Mouse (Mus musculus) embryonic facial prominence, embryonic 12.5 days (tissue): Measurements from ENCODE around the gene Rap2b. TPM values are rescaled to one million over a fixed set of nuclear protein-coding genes. Genes with fewer than 3 reads are reported as not detected.

Experiments
- ATAC-seq: fragments of 200-750 bp; cut with Nextera tagmentation; 2 replicates; pipeline ENCODE4 v1.8.0; 2017; ENCODE audit not compliant: insufficient number of reproducible peaks, insufficient read depth, low FRiP score, low TSS enrichment
- H3K27ac ChIP-seq: fragments of 300-500 bp; sonication (generic); 2 replicates; pipeline ENCODE4 v1.5.1; 2016; ENCODE audit warnings: mild to moderate bottlenecking
- H3K27me3 ChIP-seq: fragments of 300-500 bp; sonication (generic); 2 replicates; pipeline ENCODE4 v1.6.1; 2016; ENCODE audit warnings: mild to moderate bottlenecking, moderate library complexity
- H3K36me3 ChIP-seq: fragments of 300-500 bp; sonication (generic); 2 replicates; pipeline ENCODE4 v1.6.1; 2016; ENCODE audit warnings: mild to moderate bottlenecking
- H3K4me1 ChIP-seq: fragments of 300-500 bp; sonication (generic); 2 replicates; pipeline ENCODE4 v1.6.1; 2016
- H3K4me2 ChIP-seq: fragments of 300-500 bp; sonication (generic); replicated peaks from 2 replicates; pipeline ENCODE4 v1.6.1; 2016; ENCODE audit warnings: mild to moderate bottlenecking, moderate library complexity
- H3K4me3 ChIP-seq: fragments of 300-500 bp; sonication (generic); 2 replicates; pipeline ENCODE4 v1.5.1; 2016; ENCODE audit warnings: mild to moderate bottlenecking
- H3K9ac ChIP-seq: fragments of 300-500 bp; sonication (generic); 2 replicates; pipeline ENCODE4 v1.6.1; 2016; ENCODE audit warnings: mild to moderate bottlenecking, moderate library complexity
- H3K9me3 ChIP-seq: fragments of 300-500 bp; sonication (generic); 2 replicates; pipeline ENCODE4 v1.6.1; 2016; ENCODE audit warnings: mild to moderate bottlenecking, moderate library complexity
- WGBS: fragments of 180-500 bp; shearing (Covaris S2); methylation state at CpG from one replicate; pipeline ENCODE4 v1.1.7; 2016; 5-methylcytosine and 5-hydroxymethylcytosine counted together
- polyA plus RNA-seq: library from polyadenylated mRNA; unstranded; fragments of >200 nt; fragmentation: Nextera tagmentation; extraction: Ambion mirVana; gene quantifications from 2 replicates; pipeline ENCODE4 v1.2.1, GENCODE M21; 2016

Rap2b gene
- polyA plus RNA-seq, 1 experiment from 2014 or later = 19.4 TPM

DNA sequence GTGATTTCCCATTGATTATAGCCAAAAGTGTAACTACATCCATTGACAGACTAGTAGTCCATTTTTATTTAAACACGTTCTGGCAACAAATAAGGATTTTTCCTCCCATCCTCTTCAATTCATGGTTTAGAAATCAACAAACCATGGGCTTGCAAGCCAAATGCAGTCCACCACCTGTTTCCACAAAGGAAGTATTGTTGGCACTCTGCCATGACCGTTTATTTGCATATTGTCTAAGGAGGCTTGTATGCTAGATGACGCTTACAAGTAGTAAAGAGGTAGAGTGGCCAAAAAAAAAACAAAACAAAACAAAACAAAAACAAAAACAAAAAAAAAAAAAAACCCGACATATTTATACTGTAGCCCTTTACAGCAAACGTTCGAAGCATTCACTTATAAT lies 3.3 kb upstream of the Rap2b start:
- no peak overlapping the region for H3K4me3 ChIP-seq
- no peak for ATAC-seq
- H3K27me3 ChIP-seq = no peaks in the 10 kb centered on the region
- no peak overlapping the region for H3K27ac ChIP-seq
- 0 out of 2 replicates have a peak, but pooled peaks cover 2% of the 10 kb centered on the region for H3K4me1 ChIP-seq
- no peak overlapping the region for H3K9ac ChIP-seq
- WGBS = 64% methylated on average over 6 of the region's 6 CpGs
- no peaks in the 10 kb centered on the region for H3K36me3 ChIP-seq
- H3K9me3 ChIP-seq = no peaks in the 10 kb centered on the region
- no peak overlapping the region for H3K4me2 ChIP-seq

DNA sequence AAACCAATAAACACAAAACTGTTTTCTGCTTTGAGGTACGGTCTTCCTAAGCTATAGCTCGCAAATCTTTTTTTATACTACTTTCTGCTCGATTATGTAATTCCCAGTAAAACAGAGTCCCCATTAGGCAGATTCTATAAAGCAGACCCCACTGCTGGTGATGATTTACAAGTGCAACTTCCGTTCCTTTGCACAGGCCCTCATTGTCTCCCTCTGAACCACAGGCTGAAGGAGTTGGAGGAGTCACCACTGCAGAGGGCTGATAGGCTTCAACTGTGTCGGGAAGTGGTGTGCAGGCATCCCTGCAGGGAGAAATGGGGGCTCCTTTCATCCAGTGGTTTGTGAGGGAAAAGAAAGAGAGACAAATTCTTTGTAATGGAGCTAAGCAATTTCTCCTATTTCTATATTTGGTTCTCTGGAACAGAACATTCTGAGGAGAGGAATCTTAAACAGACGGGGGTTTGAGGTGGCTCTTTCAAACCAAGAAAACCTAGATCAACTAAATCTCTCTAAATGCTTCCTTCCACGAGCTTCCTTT lies 2.6 kb upstream of the Rap2b start:
- no peak for ATAC-seq
- Histone ChIP-seq H3K4me3 (no peak overlapping the region), H3K4me1 (0 out of 2 replicates have a peak, but pooled peaks cover 2% of the 10 kb centered on the region), H3K27me3 (no peaks in the 10 kb centered on the region), H3K9ac (no peak overlapping the region), H3K4me2 (no peak overlapping the region), H3K36me3 (no peaks in the 10 kb centered on the region), H3K9me3 (no peaks in the 10 kb centered on the region), H3K27ac (no peak overlapping the region)
- WGBS = 40% methylated on average over 7 of the region's 7 CpGs

DNA sequence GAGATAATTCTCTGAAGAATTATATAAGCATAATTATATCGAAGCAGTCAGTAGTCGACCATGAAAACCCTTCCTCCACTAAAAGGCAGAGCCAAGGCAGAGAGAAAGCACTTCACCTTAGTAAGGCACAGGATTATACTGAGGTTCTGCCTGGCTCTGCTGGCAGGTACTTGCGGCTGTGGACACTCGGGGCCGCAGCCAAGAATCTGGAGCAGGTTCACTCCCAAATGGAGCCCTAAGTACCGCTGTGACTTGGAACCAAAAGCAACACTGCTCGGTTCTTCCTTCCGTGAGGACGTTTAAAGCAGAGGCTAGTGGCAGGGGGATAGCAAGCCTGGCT lies 1.4 kb downstream of the Rap2b start:
- H3K9ac ChIP-seq = peak overlapping the region; percentile 65
- H3K4me2 ChIP-seq = peak overlapping the region; percentile 86
- H3K4me1 ChIP-seq = 0 out of 2 replicates have a peak, but pooled peaks cover 6% of the 10 kb centered on the region
- H3K36me3 ChIP-seq = no peaks in the 10 kb centered on the region
- H3K9me3 ChIP-seq = no peaks in the 10 kb centered on the region
- H3K4me3 ChIP-seq = peak overlapping the region; percentile 82
- H3K27ac ChIP-seq = peak overlapping the region; percentile 92
- ATAC-seq = no peak
- WGBS = 8% methylated on average over 9 of the region's 9 CpGs
- H3K27me3 ChIP-seq = no peaks in the 10 kb centered on the region

DNA sequence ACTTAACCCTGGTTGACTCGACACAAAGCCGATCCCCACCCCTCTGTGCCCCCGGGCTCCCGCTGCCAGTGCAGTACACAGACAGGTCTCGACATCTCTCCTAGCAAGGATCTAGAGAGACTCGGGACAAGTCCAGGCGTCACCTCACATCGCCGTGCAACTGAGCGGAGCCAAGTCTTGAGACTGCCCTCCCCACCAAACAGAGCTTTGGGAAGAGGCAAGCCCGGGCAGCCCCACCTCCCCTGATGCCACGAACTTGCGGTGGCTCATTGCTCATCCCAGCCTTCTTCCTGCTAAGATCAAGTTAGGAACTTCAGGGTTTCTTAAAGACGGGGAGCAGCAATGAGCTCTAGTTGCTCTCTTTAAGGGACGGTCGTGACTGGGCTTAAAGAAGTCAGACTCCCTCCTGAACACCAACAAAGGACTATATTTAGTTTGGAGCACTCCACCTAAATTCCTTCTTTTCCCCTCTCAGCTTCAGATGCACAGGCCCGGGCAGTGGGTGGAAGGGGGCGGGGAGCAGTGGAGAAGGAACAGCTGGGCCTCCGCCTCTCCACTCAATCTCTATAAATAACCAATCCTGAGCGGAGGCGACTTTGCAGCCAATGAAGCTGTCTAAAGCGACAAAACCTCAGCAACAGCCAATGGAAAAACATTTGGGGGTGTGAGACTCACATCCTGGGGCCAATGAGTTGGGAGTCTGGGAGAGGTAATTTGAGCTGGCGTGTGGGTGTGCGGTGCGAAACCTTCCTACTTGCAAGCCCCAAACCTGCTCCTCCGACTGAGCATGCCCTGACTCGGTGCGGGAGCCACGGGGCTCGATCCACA lies 1.9 kb downstream of the Rap2b start:
- H3K4me3 ChIP-seq = peak overlapping the region; percentile 82
- peak overlapping the region; percentile 65 for H3K9ac ChIP-seq
- peak overlapping the region; percentile 92 for H3K27ac ChIP-seq
- peak overlapping the region; percentile 86 for H3K4me2 ChIP-seq
- no peaks in the 10 kb centered on the region for H3K9me3 ChIP-seq
- no peaks in the 10 kb centered on the region for H3K36me3 ChIP-seq
- H3K27me3 ChIP-seq = no peaks in the 10 kb centered on the region
- ATAC-seq = peak; percentile 97
- WGBS = under 1% methylated on average over 30 of the region's 30 CpGs
- 0 out of 2 replicates have a peak, but pooled peaks cover 6% of the 10 kb centered on the region for H3K4me1 ChIP-seq

DNA sequence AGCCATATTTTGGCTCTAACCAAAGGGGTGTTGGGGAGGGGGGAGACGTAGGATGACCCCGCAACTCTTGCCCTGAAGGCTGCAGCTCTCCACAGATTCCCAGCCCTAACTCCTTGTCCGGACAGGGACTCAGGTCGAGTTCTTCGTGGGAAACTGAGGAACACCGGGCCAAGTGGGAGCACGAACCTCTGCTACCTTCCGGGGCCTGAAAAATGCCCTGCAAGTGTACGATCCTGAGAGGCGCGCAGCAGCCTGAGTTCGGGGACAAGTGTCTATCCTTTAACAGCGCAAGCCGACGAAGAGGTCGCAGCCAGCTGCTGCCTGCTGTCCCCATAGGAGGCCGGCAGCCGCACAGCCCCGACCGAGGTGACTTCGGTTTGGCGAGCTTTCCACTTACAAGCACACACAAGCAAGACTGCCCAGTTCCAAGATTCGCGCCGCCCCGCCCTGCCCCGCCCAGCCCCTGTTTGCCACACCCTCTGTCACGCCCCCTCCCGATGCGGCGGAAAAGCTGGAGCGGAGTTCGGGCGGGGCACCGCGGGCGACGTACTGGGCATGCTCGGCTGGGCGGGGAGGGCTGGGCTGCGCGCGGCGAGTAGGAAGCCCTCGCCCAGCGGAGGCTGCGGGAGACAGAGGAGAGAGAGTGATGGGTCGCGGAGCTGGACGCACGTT lies 2.7 kb downstream of the Rap2b start:
- Histone ChIP-seq H3K4me1 (0 out of 2 replicates have a peak, but pooled peaks cover 3% of the 10 kb centered on the region), H3K9ac (peak overlapping the region; percentile 82), H3K4me3 (peak overlapping the region; percentile 82), H3K27me3 (no peaks in the 10 kb centered on the region), H3K9me3 (no peaks in the 10 kb centered on the region), H3K4me2 (peak overlapping the region; percentile 86), H3K36me3 (no peaks in the 10 kb centered on the region), H3K27ac (peak overlapping the region; percentile 89)
- WGBS = under 1% methylated on average over 38 of the region's 51 CpGs
- ATAC-seq = peak; percentile 88

- peak overlapping the region; percentile 82 for H3K4me3 ChIP-seq
- H3K9ac ChIP-seq = peak overlapping the region; percentile 82
- under 1% methylated on average over 33 of the region's 33 CpGs for WGBS
- H3K27ac ChIP-seq = peak overlapping the region; percentile 89
- H3K9me3 ChIP-seq = no peaks in the 10 kb centered on the region
- ATAC-seq = peak; percentile 37
- H3K27me3 ChIP-seq = no peaks in the 10 kb centered on the region
- H3K4me2 ChIP-seq = peak overlapping the region; percentile 86
- H3K36me3 ChIP-seq = no peaks in the 10 kb centered on the region
- H3K4me1 ChIP-seq = 0 out of 2 replicates have a peak, but pooled peaks cover 3% of the 10 kb centered on the region
These were observed 3.2 kb downstream of the Rap2b start for GRCm38 (mm10) chr3:61364661-61364977.

DNA sequence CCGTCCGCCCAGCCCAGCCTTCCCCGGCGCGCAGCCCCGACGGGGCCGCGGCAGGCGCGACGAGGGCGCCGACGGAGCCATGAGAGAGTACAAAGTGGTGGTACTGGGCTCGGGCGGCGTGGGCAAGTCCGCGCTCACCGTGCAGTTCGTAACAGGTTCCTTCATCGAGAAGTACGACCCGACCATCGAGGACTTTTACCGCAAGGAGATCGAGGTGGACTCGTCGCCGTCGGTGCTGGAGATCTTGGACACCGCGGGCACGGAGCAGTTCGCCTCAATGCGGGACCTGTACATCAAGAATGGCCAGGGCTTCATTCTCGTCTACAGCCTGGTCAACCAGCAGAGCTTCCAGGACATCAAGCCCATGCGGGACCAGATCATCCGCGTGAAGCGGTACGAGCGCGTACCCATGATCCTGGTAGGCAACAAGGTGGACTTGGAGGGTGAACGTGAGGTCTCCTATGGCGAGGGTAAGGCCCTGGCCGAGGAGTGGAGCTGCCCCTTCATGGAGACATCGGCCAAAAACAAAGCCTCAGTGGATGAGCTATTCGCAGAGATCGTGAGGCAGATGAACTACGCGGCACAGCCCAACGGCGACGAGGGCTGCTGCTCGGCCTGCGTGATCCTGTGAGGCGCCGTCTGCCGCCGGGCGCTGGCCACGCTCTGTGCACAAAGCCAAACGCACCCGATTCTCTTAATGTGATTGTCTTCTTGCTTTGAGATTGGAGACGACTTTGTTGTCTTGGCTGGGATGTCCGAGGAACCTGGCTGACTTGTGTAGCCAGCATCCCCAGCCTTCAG lies 3.7 kb downstream of the Rap2b start:
- Histone ChIP-seq H3K9ac (peak overlapping the region; percentile 82), H3K9me3 (no peaks in the 10 kb centered on the region), H3K36me3 (no peaks in the 10 kb centered on the region), H3K27me3 (no peaks in the 10 kb centered on the region), H3K4me3 (peak overlapping the region; percentile 82), H3K4me2 (peak overlapping the region; percentile 86), H3K27ac (peak overlapping the region; percentile 89), H3K4me1 (0 out of 2 replicates have a peak, but pooled peaks cover 3% of the 10 kb centered on the region)
- under 1% methylated on average over 68 of the region's 68 CpGs for WGBS
- no peak; the same call in 1 of the 2 replicates for ATAC-seq

DNA sequence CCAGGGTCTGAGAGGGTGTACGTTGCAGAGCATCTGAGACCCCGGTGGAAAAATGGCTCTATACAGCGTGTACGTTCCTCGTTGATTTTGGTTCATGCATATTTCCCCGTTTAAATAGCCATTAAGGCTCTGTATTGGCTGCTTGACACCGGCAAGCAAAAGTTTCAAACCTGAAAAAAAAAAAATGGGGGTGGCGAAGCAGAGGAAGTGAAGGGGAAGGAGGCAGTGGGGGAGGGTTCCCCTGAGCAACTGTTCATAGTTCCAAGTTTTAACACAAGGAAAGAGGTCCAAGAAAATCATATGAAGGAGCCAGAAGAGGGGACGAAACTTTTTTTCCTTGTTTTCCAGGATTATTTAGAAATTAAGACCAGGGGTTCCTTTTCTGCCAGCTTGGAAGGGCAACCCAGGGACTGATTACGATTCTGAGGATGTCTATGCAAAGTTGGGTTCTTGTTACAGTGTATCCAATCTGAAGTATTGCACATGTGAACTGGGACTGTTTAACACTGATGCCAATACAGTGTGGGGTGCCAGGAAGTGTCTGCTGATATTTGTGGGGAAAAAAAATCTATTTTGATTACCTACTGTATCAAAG lies 4.4 kb downstream of the Rap2b start, which contains the start of gene B430305J03Rik:
Gene B430305J03Rik, minus strand, starts transcription at position 173 of the 595 bp plus-strand sequence.
- 2% methylated on average over 10 of the region's 10 CpGs for WGBS
- peak within 1 kb of the TSS; percentile 86 for H3K4me2 ChIP-seq
- H3K36me3 ChIP-seq = no peaks in the 10 kb centered on the region
- H3K4me3 ChIP-seq = peak within 1 kb of the TSS; percentile 82
- H3K4me1 ChIP-seq = 0 out of 2 replicates have a peak, but pooled peaks cover 3% of the 10 kb centered on the region
- H3K27ac ChIP-seq = peak within 1 kb of the TSS; percentile 89
- peak within 1 kb of the TSS; percentile 82 for H3K9ac ChIP-seq
- H3K9me3 ChIP-seq = no peaks in the 10 kb centered on the region
- H3K27me3 ChIP-seq = no peaks in the 10 kb centered on the region
- ATAC-seq = no peak

- H3K9me3 ChIP-seq = no peaks in the 10 kb centered on the region
- 85% methylated on average over 1 of the region's 1 CpGs for WGBS
These were observed 7.0 kb downstream of the Rap2b start for GRCm38 (mm10) chr3:61368446-61368845.

DNA sequence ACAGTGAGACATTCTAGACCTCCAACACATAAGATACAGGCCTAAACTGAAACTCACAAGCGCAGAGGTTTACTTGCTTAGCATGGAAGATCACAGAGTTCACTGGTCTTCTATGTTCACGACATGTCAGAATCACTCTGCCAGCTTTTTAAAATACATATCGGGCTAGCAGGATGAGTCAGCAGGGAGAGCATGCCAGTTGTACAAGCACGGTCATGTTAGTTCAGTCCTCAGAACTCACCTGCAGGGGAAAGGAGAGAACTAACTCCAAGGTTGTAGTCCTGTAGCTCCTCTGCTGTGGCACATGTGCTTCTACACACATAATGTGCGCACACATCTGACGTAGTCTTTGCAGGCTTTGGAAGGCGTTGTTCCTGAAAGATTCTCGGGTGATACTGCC lies 14.6 kb downstream of the Rap2b start:
- Histone ChIP-seq H3K27ac (no peak overlapping the region), H3K4me2 (no peak overlapping the region), H3K9ac (no peak overlapping the region), H3K9me3 (no peaks in the 10 kb centered on the region), H3K4me1 (no peaks in the 10 kb centered on the region), H3K27me3 (no peaks in the 10 kb centered on the region), H3K36me3 (no peaks in the 10 kb centered on the region), H3K4me3 (no peak overlapping the region)
- no peak for ATAC-seq
- 89% methylated on average over 8 of the region's 8 CpGs for WGBS

More at GRCm38 (mm10) chr3:61368446-61368845, 7.0 kb downstream of the Rap2b start:
- no peak overlapping the region for H3K27ac ChIP-seq
- H3K4me2 ChIP-seq = no peak overlapping the region
- ATAC-seq = no peak
- H3K27me3 ChIP-seq = no peaks in the 10 kb centered on the region
- H3K36me3 ChIP-seq = no peaks in the 10 kb centered on the region
- no peak overlapping the region for H3K9ac ChIP-seq
- 0 out of 2 replicates have a peak, but pooled peaks cover 3% of the 10 kb centered on the region for H3K4me1 ChIP-seq
- no peak overlapping the region for H3K4me3 ChIP-seq

DNA sequence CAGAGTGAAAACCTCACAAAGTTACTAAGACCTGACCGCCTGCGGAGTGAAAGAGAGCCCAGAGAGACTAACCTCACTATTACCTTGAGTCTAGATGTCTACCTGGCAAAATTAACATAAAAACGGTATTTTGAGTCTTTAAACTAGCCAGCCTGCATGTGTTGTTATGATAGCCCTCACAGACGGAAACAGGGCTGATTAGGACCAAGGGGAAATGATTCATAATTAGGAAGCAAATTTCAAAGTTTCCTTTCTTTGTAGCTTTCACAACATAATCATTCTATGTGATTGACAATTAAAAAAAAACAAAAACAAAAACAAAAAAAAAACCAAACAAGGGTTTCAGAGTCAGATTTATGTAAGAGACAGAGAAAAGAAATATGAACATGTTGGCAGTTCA lies 24.9 kb downstream of the Rap2b start:
- H3K27ac ChIP-seq = no peak overlapping the region
- WGBS = 77% methylated on average over 4 of the region's 4 CpGs
- ATAC-seq = no peak

More for the DNA sequence above, 24.9 kb downstream of the Rap2b start:
- no peak overlapping the region for H3K9ac ChIP-seq
- H3K4me3 ChIP-seq = no peak overlapping the region
- H3K36me3 ChIP-seq = no peaks in the 10 kb centered on the region
- no peaks in the 10 kb centered on the region for H3K4me1 ChIP-seq
- no peaks in the 10 kb centered on the region for H3K27me3 ChIP-seq
- H3K4me2 ChIP-seq = no peak overlapping the region
- no peaks in the 10 kb centered on the region for H3K9me3 ChIP-seq
